Mouse (Mus musculus) CH12.LX (cell line): ENCODE results near the gene Aff1. TPM values are rescaled to one million over a fixed set of nuclear protein-coding genes. Genes with fewer than 3 reads are reported as not detected.

Source experiments
- DNase-seq: peaks from one replicate; pipeline ENCODE4 v3.0.0-alpha.2; 2013; ENCODE audit errors: extremely low read depth
- H3K27ac ChIP-seq: 2 replicates; pipeline ENCODE4 v1.5.1; 2012; ENCODE audit warnings: low read depth, mild to moderate bottlenecking, control low read depth, moderate library complexity; ENCODE audit not compliant: insufficient read depth
- H3K27me3 ChIP-seq: replicated peaks from 2 replicates; pipeline ENCODE3; 2012; ENCODE audit warnings: inconsistent platforms
- H3K36me3 ChIP-seq, 2 experiments: replicated peaks in 1 of 2; 2 replicates each; pipeline versions ENCODE3 to v1.6.1; 2012; ENCODE audit warnings: inconsistent platforms in 1 of 2, low read length in 1 of 2, mild to moderate bottlenecking in 1 of 2, mixed read lengths in 1 of 2, moderate library complexity in 1 of 2; ENCODE audit not compliant: control insufficient read depth in 1 of 2, insufficient read depth in 1 of 2
- H3K4me1 ChIP-seq, 2 experiments: 2 replicates each; pipeline ENCODE4 v1.6.1; 2012; ENCODE audit warnings: inconsistent platforms in 1 of 2, moderate library complexity in 1 of 2; ENCODE audit not compliant: insufficient read depth in 2 of 2, control insufficient read depth in 1 of 2
- H3K4me2 ChIP-seq: 2 replicates; pipeline ENCODE4 v1.6.1; 2012; ENCODE audit warnings: low read depth, mild to moderate bottlenecking, control low read depth; ENCODE audit not compliant: poor library complexity, insufficient read depth, severe bottlenecking
- H3K4me3 ChIP-seq, 3 experiments: fragments of 150-350 bp in 1 of 3; sonication (generic) in 1 of 3; replicated peaks in 1 of 3; 2 replicates each; pipeline versions ENCODE3 to v1.5.1; 2011 to 2012; ENCODE audit warnings: low read depth in 2 of 3, low read length in 2 of 3, mild to moderate bottlenecking in 2 of 3, moderate library complexity in 2 of 3, control low read depth in 1 of 3, improper control_type of control experiment in 1 of 3, inconsistent platforms in 1 of 3, mixed read lengths in 1 of 3; ENCODE audit not compliant: poor library complexity in 1 of 3
- H3K79me2 ChIP-seq: replicated peaks from 2 replicates; pipeline ENCODE4 v1.6.1; 2012; ENCODE audit warnings: mild to moderate bottlenecking, moderate library complexity; ENCODE audit not compliant: control insufficient read depth, poor library complexity, insufficient read depth, severe bottlenecking; ENCODE audit errors: extremely low read depth
- H3K9ac ChIP-seq: 2 replicates; pipeline ENCODE4 v1.6.1; 2012; ENCODE audit warnings: low read depth, mild to moderate bottlenecking, control low read depth, moderate library complexity; ENCODE audit not compliant: insufficient read depth
- H3K9me3 ChIP-seq: replicated peaks from 2 replicates; pipeline ENCODE3; 2012; ENCODE audit warnings: low read length, inconsistent platforms, mixed read lengths
- BHLHE40 ChIP-seq: IDR thresholded peaks from 2 replicates; pipeline ENCODE4 v1.6.1; 2011; ENCODE audit warnings: mild to moderate bottlenecking, low read depth, low read length, improper control_type of control experiment
- CHD1 ChIP-seq: IDR thresholded peaks from 2 replicates; pipeline ENCODE4 v1.6.1; 2012; ENCODE audit warnings: low read depth, low read length, improper control_type of control experiment, inconsistent platforms
- CHD2 ChIP-seq: IDR thresholded peaks from 2 replicates; pipeline ENCODE4 v1.6.1; 2011; ENCODE audit warnings: low read length, improper control_type of control experiment
- CTCF ChIP-seq, 2 experiments: IDR thresholded peaks in 1 of 2; conservative IDR thresholded peaks in 1 of 2; 2 replicates each; pipeline ENCODE4 v1.5.1; 2011 to 2012; ENCODE audit warnings: low read depth in 2 of 2, low read length in 2 of 2, improper control_type of control experiment in 1 of 2, inconsistent platforms in 1 of 2, mild to moderate bottlenecking in 1 of 2, moderate library complexity in 1 of 2
- E2F4 ChIP-seq: IDR thresholded peaks from 2 replicates; pipeline ENCODE4 v1.6.1; 2011; ENCODE audit warnings: low read depth, low read length, improper control_type of control experiment; ENCODE audit not compliant: insufficient replicate concordance
- EP300 ChIP-seq: IDR thresholded peaks from 2 replicates; pipeline ENCODE4 v1.6.1; 2011; ENCODE audit warnings: low read length, improper control_type of control experiment
- ETS1 ChIP-seq: conservative IDR thresholded peaks from 2 replicates; pipeline ENCODE4 v1.6.1; 2012; ENCODE audit warnings: low read depth, mild to moderate bottlenecking, inconsistent platforms, low read length, improper control_type of control experiment, moderate library complexity
- HCFC1 ChIP-seq: IDR thresholded peaks from 2 replicates; pipeline ENCODE4 v1.6.1; 2012; ENCODE audit warnings: low read depth, mild to moderate bottlenecking, inconsistent platforms, low read length, improper control_type of control experiment
- IRF4 ChIP-seq: IDR thresholded peaks from 2 replicates; pipeline ENCODE4 v1.6.1; 2014; ENCODE audit warnings: low read depth, mild to moderate bottlenecking, inconsistent platforms, low read length, improper control_type of control experiment
- JUN ChIP-seq: IDR thresholded peaks from 2 replicates; pipeline ENCODE4 v1.6.1; 2011; ENCODE audit warnings: low read depth, mild to moderate bottlenecking, low read length, improper control_type of control experiment, moderate library complexity; ENCODE audit not compliant: insufficient read depth
- JUND ChIP-seq: conservative IDR thresholded peaks from 2 replicates; pipeline ENCODE4 v1.6.1; 2011; ENCODE audit warnings: low read depth, low read length, improper control_type of control experiment
- KAT2A ChIP-seq: IDR thresholded peaks from 2 replicates; pipeline ENCODE4 v1.6.1; 2012; ENCODE audit warnings: low read length, improper control_type of control experiment, inconsistent platforms; ENCODE audit not compliant: insufficient replicate concordance
- MAFK ChIP-seq: IDR thresholded peaks from 2 replicates; pipeline ENCODE4 v1.6.1; 2011; ENCODE audit warnings: low read length, improper control_type of control experiment; ENCODE audit not compliant: insufficient replicate concordance
- MAX ChIP-seq: IDR thresholded peaks from 2 replicates; pipeline ENCODE4 v1.6.1; 2011; ENCODE audit warnings: low read length, improper control_type of control experiment
- MEF2A ChIP-seq: IDR thresholded peaks from 2 replicates; pipeline ENCODE4 v1.6.1; 2014; ENCODE audit warnings: low read depth, mild to moderate bottlenecking, inconsistent platforms, low read length, improper control_type of control experiment, borderline replicate concordance
- MYC ChIP-seq: IDR thresholded peaks from 2 replicates; pipeline ENCODE4 v1.6.1; 2011; ENCODE audit warnings: low read depth, mild to moderate bottlenecking, improper control_type of control experiment, low read length
- NELFE ChIP-seq: IDR thresholded peaks from 2 replicates; pipeline ENCODE4 v1.6.1; 2011; ENCODE audit warnings: low read depth, low read length, improper control_type of control experiment
- NRF1 ChIP-seq: IDR thresholded peaks from 2 replicates; pipeline ENCODE4 v1.6.1; 2014; ENCODE audit warnings: low read depth, mild to moderate bottlenecking, inconsistent platforms, low read length, improper control_type of control experiment, moderate library complexity
- PAX5 ChIP-seq: IDR thresholded peaks from 2 replicates; pipeline ENCODE4 v1.6.1; 2012; ENCODE audit warnings: low read length, inconsistent platforms, mixed read lengths
- POLR2A ChIP-seq: IDR thresholded peaks from 2 replicates; pipeline ENCODE4 v1.6.1; 2011; ENCODE audit warnings: low read depth, mild to moderate bottlenecking, improper control_type of control experiment, low read length
- POLR2AphosphoS2 ChIP-seq: IDR thresholded peaks from 2 replicates; pipeline ENCODE4 v1.6.1; 2011; ENCODE audit warnings: low read depth, low read length, improper control_type of control experiment
- RAD21 ChIP-seq: IDR thresholded peaks from 2 replicates; pipeline ENCODE4 v1.6.1; 2011; ENCODE audit warnings: low read depth, mild to moderate bottlenecking, low read length, improper control_type of control experiment, moderate library complexity
- RCOR1 ChIP-seq: conservative IDR thresholded peaks from 2 replicates; pipeline ENCODE4 v1.6.1; 2012; ENCODE audit warnings: low read depth, mild to moderate bottlenecking, inconsistent platforms, low read length, improper control_type of control experiment
- TBP ChIP-seq: conservative IDR thresholded peaks from 2 replicates; pipeline ENCODE4 v1.6.1; 2011; ENCODE audit warnings: low read depth, low read length, improper control_type of control experiment
- UBTF ChIP-seq: IDR thresholded peaks from 2 replicates; pipeline ENCODE4 v1.6.1; 2012; ENCODE audit warnings: low read depth, mild to moderate bottlenecking, inconsistent platforms, low read length, improper control_type of control experiment, moderate library complexity
- USF2 ChIP-seq: conservative IDR thresholded peaks from 2 replicates; pipeline ENCODE4 v1.6.1; 2011; ENCODE audit warnings: low read depth, low read length, improper control_type of control experiment
- ZKSCAN1 ChIP-seq: IDR thresholded peaks from 2 replicates; pipeline ENCODE4 v1.6.1; 2012; ENCODE audit warnings: low read depth, inconsistent platforms, low read length, improper control_type of control experiment, borderline replicate concordance
- ZMIZ1 ChIP-seq: IDR thresholded peaks from 2 replicates; pipeline ENCODE4 v1.6.1; 2012; ENCODE audit warnings: low read depth, mild to moderate bottlenecking, inconsistent platforms, low read length, improper control_type of control experiment
- ZNF384 ChIP-seq: IDR thresholded peaks from 2 replicates; pipeline ENCODE4 v1.6.1; 2012; ENCODE audit warnings: low read depth, low read length, improper control_type of control experiment, inconsistent platforms
- dilution Hi-C: fragments of 300-500 bp; cut with MboI; formaldehyde crosslinking; loops from 2 replicates; pipeline ENCODE4 v1.14.3; 2020; ENCODE audit warnings: low sequenced_read_pairs; ENCODE audit not compliant: extremely low pct_unique_long_range_greater_than_20kb, extremely low pct_ligation_motif_present
- in situ Hi-C: fragments of 300-500 bp; cut with MboI; formaldehyde crosslinking; loops from 3 replicates; pipeline ENCODE4 v1.14.3; 2019; ENCODE audit warnings: low sequenced_read_pairs, low pct_ligation_motif_present, low pct_unique_long_range_greater_than_20kb, mixed read lengths
- polyA plus RNA-seq: library from polyadenylated mRNA; unstranded; fragments of >175 nt; gene quantifications from 2 replicates; pipeline ENCODE4 v1.2.1, GENCODE M21; 2012; ENCODE audit warnings: low read depth; ENCODE audit not compliant: insufficient read length
- total RNA-seq, 2 experiments: library from RNA; depleted of rRNA; stranded (reverse); fragments of 300-350 nt in 1 of 2; fragments of >200 nt in 1 of 2; gene quantifications; 2 replicates each; pipeline ENCODE4 v1.2.3; 2012 to 2014

Gene Aff1
- total and polyA plus RNA-seq, 3 experiments = 13.2 to 38.9 (median 21.8) TPM

- Histone ChIP-seq H3K36me3 (peaks cover 0 to 12% of the 10 kb centered on the region in 2 experiments), H3K4me2 (peak overlapping the region; percentile 78), H3K27me3 (no peaks in the 10 kb centered on the region), H3K9ac (peak overlapping the region; percentile 61), H3K9me3 (no peaks in the 10 kb centered on the region), H3K27ac (peak overlapping the region; percentile 94), H3K4me1 (peaks cover 17 to 91% of the 10 kb centered on the region in 2 experiments), H3K4me3 (no peak overlapping the region), H3K79me2 (peaks cover 51% of the 10 kb centered on the region)
- in situ Hi-C loops (loop anchor here (5.0 kb wide), 1 partner anchor 43 kb away; no protein-coding TSS in a partner anchor), dilution Hi-C loops (no loop called here)
- DNase-seq = no peak
- TF ChIP-seq MYC (no peak), CHD2 (no peak), MAX (no peak), TBP (no peak), NELFE (no peak), ZMIZ1 (no peak), MEF2A (no peak), ETS1 (no peak), E2F4 (no peak), CHD1 (no peak), KAT2A (no peak), BHLHE40 (no peak), IRF4 (no peak)
Measured at GRCm38 (mm10) chr5:103724823-103725222, 32.6 kb downstream of the Aff1 start.

GRCm38 (mm10) chr5:103725268-103726149 lies 33.3 kb downstream of the Aff1 start:
- Histone ChIP-seq H3K27ac (peak overlapping the region; percentile 100), H3K36me3 (peaks cover 0 to 12% of the 10 kb centered on the region in 2 experiments)
- TF ChIP-seq ZMIZ1 (no peak), HCFC1 (no peak), MAFK (no peak), TBP (no peak; the same call in 1 of the 2 replicates), RAD21 (no peak), EP300 (peak; percentile 93), ZKSCAN1 (no peak), RCOR1 (peak; percentile 61; the same call in 1 of the 2 replicates), USF2 (no peak), POLR2AphosphoS2 (no peak), MAX (peak; percentile 72), PAX5 (no peak), JUN (peak; percentile 4; the same call in 1 of the 2 replicates), POLR2A (0 out of 2 replicates have a peak, but pooled peaks have one; percentile 0), ZNF384 (0 out of 2 replicates have a peak, but pooled peaks have one; percentile 35), UBTF (no peak), IRF4 (peak; percentile 96), CHD2 (peak; percentile 92), NRF1 (0 out of 2 replicates have a peak, but pooled peaks have one; percentile 11), CTCF (conservative IDR thresholded peaks at IDR 0.05 in 1 of 2, IDR thresholded peaks at IDR 0.05 in 1 of 2; ENCODE audit: low read depth in 2 of 2, low read length in 2 of 2) (no peak), ETS1 (peak; percentile 89), E2F4 (no peak; the same call in 1 of the 2 replicates), JUND (peak; percentile 61)

More at GRCm38 (mm10) chr5:103725268-103726149, 33.3 kb downstream of the Aff1 start:
- peak overlapping the region; percentile 69 for H3K9ac ChIP-seq
- in situ Hi-C loops (loop anchor here (5.0 kb wide), 1 partner anchor 43 kb away; no protein-coding TSS in a partner anchor), dilution Hi-C loops (no loop called here)
- no peaks in the 10 kb centered on the region for H3K9me3 ChIP-seq
- H3K4me3 ChIP-seq = peak overlapping the region in 1 of 3 experiments; percentile 19
- peaks cover 14 to 91% of the 10 kb centered on the region in 2 experiments for H3K4me1 ChIP-seq
- H3K27me3 ChIP-seq = no peaks in the 10 kb centered on the region
- peak; percentile 84 for DNase-seq
- peaks cover 49% of the 10 kb centered on the region for H3K79me2 ChIP-seq
- peak overlapping the region; percentile 81 for H3K4me2 ChIP-seq
